Mouse (Mus musculus) inflammation-experienced regulatory T-cells, adult 6 months (primary cell): ENCODE data around the gene Tecpr1. TPM values are rescaled to one million over a fixed set of nuclear protein-coding genes. Genes with fewer than 3 reads are reported as not detected.

Experiments used
- ATAC-seq: one replicate; pipeline ENCODE4 v1.8.0; 2017
- polyA plus RNA-seq, 3 experiments: library from polyadenylated mRNA; unstranded; fragments of 100-300 nt; shearing (Covaris generic); gene quantifications; one replicate each; pipeline ENCODE4 v1.2.1; 2017

The Tecpr1 gene
- polyA plus RNA-seq = 10 to 100 TPM; 74.3 to 93.5 (median 81.1) TPM

DNA sequence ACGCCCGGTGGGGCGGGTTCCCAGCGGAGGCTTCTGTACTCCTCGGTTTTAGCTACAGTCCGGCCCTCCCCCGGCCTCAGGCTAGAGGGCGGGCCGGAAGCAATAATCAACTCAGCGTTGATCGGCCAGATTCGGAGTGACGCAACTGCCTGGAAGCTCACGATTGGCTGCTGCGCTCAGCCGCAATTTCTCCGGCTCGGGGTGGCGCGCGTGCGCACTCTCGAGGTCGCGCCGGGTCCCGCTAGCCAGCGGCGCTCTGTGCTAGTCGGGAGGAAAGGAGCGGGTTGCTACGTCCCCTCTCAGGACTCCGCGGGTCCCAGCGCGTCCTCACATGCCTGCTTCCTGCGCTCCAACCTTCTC is at the start of gene Tecpr1:
Gene Tecpr1 (minus strand): TSS at position 113 of the 360 bp plus-strand sequence.
- peak; percentile 82 for ATAC-seq

DNA sequence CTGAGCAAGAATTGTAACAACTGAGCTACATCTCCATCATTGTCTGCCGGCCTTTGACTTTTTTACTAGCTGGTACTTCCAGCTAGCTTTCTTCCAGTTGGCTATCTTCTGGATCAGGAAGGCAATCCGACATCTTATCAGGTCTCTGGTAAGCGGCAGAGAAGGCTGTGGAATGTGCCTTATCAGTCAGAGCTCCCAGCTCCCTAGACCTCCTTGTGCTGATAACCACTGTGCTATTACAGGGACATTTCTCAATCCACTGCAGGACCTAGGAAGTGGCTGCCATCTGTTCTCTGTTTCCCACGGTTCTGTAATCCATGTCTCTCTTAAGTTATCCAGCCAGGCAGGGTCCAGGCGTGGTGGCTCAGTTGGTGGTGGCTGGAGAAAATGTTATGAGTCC is 48.4 kb upstream of the Tecpr1 start:
- ATAC-seq = no peak

DNA sequence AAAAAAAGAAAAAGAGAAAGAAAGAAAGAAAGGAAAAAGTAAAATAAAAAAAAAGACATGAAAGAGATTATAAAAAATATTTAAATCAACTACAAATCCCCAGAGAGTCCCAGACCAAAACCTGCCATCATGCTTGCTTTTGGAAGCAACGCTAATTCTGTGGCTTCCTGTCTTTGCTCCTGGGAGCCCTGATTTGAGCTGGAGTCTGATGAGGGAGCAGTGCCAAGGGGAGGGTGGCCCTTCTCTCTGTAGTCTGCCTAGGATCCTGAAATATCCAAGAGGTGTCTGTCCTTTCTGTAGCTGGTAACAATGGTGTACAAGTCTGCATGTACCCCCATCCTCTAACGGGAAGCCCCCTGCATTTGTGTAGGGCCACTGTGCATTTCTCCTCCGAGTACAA is 47.7 kb upstream of the Tecpr1 start:
- ATAC-seq = no peak

DNA sequence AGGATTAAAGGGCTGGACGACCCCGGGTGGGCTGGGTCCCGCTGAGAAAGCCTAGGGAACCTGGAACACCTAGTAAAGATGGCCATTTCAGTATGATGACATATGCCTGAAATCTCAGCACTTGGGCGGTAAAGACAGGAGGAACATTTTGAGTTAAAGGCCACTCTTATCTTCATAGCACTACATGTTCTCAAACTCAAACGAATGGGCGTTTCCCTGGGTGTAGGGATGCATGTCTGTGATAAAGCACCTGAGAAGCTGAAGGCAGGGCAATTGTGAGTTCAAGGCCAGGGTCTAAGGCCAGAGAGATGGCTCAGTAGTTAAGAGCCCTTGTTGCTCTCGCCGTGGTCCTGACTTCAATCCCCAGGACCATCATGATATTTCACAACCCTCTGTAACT is 47.0 kb upstream of the Tecpr1 start:
- ATAC-seq = no peak

DNA sequence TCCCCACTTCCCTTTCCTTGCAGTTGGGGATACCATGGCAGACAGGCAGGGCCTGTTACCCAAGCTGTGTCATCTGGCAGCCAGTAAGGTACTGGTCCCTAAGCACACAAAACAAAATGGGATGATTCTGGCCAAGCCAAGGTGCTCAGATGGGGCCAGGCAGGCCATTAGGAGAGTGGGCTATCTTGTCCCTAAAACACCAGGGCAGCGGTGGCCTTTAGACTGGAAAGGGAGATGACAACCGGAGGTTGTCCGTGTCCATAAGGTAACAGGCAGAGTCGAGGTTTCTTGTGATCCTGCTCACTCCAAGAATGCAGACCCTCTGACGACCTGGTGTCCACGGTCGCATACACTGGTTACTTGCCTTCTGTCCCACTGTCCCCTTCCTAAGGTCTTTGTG is 46.5 kb upstream of the Tecpr1 start:
- ATAC-seq = no peak

DNA sequence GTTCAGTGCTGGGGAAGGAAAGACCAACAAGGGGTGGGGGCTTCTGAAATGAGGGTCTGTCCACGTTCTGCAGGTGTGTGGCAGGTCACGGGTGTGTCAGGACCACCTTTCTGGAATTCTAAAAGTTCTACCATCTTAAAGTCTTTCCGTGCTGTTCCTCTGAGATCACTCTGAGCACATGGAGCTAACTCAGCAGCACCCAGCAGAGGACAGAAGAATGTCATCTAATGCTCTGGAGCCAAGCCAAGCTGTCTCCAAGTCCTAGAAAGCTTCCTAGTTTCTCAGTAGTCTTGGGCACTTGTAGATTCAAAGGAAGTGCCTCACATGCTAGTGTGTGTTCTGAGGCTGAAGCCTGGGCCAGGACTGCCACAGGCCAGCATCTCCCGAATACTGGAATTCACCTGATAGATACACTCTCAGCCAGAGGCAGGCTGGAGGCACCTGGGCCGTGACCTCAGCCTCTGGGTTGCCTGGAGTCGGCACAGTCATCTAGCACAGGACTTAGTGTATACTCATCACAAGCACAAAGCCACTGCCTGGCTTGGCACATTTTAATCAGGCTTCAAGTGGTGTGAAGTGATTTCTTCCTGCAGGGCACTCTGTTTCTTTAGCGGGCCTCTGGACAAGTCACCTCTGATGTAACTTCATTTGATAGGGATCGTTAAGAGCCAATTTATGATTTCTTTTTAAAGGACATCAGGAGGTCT is 44.3 kb upstream of the Tecpr1 start:
- no peak for ATAC-seq

DNA sequence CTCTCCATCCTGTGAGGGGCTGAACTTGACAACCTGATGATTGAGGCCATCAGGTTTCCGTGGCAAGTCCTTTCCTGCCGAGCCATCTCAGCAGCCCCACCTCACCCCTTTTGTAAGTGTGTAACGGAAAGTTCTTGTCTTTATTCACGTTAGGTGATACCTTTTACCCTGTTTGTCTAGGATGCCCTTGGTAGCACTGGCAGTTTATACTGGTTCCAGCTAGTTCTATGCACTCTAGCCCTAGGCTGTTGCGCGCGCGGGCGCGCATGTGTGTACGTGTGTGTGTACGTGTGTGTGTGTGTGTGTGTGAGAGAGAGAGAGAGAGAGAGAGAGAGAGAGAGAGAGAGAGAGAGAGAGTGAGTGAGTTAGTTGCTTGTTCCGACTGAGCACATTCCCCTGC is 40.1 kb upstream of the Tecpr1 start:
- no peak for ATAC-seq

DNA sequence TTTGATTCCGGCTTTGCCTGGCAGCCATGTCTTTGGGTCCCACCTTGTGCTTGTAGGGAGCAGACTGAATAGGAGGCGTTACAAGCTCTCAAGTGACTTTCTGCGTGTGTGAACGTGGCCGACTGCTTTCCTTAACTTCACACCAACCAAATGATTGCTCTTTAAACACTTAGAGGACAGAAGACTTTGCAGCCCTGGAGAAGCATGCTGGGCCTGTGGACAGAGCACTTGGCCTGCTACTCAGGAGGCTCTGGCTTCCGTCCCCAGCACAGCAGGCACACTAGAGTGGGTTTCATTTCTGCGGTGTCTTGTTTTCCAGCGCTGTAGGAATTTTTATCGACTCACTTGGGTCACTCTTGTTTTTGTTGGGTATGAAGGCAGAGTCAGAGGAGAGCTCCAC is 39.7 kb upstream of the Tecpr1 start:
- no peak for ATAC-seq

DNA sequence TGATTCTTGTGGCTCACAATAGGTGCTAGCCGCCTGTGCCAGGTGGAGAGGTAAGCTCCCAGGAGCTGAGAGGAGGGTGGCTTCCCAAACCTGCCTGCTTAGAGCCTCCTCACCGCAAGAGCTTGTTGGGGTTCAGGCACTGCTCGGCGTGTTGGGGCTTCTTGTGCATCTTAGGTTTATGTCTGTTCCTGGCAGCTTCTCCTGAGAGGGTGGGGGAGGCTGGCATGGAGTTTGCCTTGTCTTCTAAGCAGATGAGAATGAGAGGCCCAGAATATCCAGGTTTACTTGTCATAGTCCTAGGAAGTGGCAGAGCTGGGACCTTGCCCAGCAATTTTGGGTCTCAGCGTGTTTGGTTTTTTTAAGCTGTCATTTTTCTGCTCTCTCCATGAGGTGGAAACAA is 38.4 kb upstream of the Tecpr1 start:
- no peak for ATAC-seq

DNA sequence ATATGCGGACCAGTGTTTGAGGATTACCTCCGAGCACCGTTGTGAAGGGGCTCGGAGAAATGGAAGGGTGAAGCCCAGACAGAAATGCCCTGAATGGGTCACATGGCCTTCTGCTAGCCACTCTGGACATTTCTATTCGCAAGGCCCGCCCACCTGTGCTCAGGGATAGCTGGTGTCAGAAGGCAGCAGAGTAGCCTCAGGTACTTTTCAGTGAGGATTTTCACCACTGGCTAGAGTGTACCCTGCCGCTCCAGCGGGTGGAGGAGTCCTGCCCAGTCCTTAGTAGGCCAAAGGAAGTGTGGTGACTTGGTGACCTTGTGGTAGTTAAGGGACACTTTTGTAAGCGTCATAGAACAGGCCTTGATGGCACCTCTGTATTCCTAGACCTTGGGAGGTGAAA is 37.9 kb upstream of the Tecpr1 start:
- ATAC-seq = no peak

DNA sequence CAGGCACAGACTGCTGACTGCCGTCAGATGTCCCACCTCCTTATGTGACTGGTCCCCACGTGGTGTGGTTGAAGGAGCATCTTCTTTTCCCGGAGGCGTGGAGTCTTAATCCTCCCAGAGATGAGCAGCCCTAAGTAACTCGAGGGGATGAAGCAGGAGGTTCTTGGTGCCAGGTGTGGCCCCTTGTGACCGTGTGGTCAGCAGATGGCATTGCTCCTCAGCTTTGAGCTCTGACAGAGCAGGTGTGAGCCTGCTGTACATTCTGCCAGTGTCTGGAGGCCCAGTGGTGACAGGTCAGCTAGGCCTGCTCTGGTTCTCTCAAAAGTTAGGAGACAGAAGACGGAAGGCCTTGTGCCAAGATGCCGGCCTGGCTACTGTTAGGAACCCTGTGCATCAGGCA is 37.0 kb upstream of the Tecpr1 start:
- no peak for ATAC-seq

DNA sequence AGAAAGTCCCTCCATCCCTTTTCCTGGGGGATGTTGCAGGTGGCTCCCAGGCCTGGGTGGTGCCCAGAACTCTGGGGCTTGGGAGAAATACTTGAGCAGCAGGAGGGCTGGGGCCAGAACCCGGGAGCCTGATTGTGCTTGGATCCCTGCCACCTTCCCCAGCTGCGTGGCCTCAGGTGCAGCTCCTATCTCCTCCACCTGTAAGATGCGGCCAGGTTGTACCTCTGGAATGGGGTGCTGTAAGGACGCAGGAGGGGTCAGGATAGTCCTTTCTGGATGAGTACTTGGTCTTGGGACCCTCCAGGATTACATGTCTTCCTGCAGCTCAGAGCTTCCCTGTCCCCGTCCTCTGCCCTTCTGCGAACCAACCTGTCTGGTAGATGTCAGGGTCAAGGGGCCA is 35.8 kb upstream of the Tecpr1 start:
- no peak for ATAC-seq

DNA sequence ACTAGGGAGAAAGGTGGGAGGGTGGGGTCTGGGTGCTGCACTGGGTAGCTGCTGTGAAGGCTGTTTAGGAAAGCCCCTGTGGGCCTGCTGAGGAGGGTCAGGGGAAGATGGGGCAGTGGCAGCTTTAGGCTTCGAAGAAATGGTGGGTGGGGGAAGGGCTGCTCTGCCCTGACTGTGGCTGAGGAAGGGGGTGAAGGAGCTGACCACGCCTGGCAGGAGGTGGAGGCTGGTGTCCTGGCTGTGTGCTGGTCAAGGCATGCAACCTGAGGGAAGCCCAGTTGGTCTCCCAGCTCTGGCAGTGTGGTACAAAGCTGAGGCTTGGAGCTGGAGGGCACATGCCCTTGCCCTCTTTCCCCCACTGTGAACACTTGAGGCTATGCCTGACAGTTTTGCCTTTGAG is 35.3 kb upstream of the Tecpr1 start:
- no peak for ATAC-seq

DNA sequence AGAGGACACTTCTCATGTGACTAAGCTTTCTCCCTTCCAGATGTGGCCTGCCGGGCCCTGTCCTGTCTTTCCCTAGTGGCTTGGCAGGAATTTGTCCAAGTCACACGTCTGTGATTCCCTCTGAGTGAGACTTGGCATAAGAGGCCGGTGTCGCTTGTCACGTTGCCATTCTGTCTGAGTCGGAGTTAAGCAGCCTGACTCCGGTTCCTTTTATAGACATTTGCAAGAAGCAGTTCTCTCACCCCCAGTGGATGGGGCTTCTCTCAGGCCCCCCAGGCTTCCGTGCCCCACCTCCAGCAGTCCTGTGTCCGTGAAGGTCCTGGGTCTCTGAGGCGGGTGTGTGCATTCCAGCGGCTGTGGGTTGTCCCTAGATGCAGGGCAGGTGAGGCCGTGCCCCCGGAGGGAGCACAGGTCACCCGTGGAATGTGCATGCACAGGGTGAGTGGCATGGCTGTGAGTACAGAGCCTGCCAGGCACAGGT is 34.8 kb upstream of the Tecpr1 start:
- no peak for ATAC-seq

DNA sequence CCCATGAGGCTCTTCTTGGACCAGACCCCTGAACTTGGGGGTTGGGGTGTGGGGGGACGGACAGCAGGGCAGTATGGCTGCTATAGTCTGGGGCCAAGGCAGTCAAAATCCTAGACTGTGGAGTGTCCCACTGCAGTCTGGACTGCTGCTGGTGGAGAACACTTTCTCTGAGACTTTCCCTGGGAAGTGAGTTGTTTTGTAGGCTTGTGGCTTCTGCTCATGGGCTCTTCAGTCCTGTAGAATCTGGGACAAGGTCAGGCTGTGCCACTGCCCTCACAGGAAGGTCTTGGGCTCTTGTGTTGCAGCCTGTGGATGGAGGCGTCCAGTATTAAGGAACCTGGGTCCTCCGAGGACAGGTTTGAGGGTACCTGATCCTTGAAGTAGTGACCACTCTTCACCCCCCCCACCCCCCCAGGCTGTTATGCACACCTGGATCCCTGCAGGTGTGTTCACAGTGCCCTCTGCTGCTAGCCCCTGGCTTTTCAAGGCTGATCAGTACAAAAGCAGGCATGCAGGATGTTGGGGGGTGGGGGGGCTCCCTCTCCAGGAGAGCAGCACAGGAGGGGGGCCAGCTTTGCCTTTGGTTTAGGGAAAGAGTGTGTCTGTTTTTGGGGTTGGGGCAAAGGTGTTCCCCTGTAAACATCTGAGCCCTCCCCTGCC is 34.2 kb upstream of the Tecpr1 start:
- no peak for ATAC-seq

DNA sequence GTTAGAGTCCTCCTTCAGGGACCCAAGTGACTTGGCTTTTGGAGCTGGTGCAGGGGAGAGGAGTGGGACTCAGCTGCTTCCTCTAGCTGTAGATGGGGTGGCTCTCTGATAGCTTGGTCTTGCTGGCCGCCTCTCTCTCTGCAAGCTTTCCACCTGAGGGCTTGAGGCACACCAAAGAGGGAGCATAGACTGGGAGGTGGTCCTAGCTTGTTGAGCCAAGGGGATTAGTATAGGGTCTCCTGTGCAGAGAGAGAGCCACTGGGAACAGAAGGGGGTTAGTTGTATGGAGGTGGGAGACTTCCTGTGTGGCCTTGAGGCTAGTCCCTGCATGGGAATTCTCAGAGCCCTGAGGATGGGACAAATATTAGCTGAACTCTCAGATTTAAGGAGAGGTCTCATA is 33.5 kb upstream of the Tecpr1 start:
- no peak for ATAC-seq

DNA sequence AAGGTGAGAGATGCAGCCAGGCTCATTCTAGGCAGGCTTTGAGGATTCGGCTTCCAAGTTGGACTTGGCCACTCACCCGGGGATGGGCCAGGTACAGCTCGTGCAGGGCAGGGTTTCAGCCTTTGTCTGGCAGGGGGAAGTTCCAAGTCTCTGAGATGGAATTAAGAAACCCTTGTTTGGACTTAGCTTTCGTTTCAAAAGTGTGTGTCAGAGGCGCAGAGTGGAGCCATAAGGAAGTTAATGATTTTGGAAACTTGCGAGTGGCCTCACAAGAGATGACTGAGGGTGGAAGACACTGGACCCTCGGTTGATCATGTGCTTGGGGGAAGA is 33.1 kb upstream of the Tecpr1 start:
- ATAC-seq = no peak

DNA sequence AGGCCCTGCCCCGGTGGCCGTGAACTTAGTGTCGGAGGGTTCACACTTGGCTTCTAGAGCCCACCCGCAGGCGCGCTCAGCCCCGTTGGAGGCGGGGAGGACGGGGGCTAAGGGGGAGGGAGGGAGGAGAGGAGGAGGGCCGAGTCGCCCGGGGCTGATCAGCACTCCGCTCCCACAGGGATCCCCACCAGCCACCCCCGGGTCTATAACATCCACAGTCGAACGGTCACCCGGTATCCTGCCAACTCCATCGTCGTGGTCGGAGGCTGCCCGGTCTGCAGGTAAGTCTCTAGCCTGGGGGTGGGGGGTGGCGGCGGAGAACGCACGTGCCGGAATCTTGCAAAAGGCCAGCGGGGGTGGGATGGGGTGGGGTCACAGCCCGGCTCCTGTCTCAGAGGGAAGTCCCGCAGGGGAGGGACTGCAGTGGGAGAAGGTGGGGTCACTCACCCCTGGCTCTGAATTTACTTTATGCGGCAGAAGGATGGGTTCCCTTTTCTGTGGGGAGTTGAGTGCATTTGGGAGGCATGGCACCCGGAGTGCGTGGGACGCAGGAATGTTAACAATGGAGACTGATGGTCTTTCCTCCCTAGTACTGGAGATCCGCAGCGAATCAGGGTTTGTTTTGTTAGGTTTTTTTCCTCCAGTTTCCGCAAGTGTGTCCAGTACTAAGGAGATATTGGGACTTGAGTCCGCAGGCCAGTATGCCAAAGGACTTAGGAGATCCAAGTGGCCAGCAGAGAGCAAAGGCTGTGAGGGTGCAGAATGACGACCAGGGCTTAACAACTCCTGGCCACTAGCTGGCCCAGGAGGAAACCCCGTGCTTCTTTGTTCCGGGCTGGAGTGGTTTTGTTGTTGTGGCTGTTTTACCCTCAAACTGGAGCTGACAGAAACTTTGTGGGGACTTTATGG is 32.5 kb upstream of the Tecpr1 start:
- peak; percentile 5 for ATAC-seq

DNA sequence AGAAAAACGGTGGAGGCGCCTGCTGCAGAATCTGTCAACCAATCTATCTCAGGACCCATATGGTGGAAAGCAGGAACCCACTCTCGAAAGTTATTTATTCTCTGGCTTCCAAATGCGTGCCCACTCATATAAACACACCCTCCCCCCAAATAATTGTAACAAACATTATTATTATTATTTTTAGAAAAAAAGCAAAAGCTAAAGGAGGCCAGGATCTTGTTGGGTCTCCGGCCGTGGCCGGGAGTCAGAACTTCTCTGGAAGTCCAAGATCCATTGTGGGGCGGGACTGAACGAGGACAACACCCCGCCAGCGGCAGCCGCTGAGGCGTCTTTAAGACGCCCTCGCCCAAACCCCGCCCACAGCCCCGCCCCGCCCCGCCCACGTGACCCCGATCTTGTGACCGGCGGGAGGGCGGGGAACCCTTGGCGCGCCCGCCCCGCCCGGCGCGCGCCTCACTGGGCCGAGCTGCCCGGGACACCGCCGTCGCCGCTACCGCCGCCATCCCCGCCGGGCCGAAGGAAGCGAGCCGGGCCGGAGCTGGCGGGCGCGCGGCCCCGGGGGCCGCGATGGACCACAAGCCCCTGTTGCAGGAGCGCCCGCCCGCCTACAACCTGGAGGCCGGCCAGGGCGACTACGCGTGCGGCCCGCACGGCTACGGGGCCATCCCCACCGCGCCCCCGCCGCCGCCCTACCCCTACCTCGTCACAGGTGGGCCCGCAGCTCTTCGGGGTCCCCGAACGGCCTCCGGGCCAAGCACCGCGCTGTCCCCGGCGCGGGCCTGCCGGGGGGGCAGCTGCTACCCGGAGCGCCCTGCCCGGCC is 31.6 kb upstream of the Tecpr1 start:
- ATAC-seq = peak; percentile 62

DNA sequence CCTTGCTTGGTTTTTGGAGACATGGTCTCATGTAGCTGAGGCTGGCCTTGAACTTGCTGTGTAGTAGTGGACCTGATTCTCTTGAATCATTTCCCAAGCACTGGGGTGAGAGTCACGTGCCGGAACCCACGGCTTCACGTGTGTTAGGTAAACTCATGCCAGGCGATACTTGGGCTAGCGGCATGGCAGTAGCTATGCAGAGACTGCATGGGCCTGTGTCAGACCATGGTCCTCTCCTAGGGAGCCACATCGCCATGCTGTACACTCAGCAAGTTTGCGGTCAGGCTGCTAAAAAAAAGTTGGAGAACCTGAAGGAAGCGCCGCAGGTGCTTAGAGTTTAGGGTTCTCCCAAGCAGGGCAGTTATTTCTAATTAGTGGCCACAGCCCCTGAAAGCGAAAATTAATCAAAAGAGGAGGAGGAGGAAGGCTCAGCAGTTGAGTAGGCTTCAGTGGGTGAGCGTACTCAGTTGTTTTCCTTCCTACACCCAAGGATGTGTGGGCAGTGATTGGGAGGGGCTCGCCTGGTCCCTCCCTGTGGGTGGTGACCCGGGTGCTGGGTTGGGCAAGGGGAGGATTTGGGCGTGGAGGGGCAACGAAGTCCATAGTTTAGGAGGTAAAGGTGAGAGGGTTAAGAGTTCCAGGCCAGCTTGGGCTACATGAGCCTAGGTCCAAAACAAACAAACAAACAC is 30.9 kb upstream of the Tecpr1 start:
- ATAC-seq = peak; percentile 13

DNA sequence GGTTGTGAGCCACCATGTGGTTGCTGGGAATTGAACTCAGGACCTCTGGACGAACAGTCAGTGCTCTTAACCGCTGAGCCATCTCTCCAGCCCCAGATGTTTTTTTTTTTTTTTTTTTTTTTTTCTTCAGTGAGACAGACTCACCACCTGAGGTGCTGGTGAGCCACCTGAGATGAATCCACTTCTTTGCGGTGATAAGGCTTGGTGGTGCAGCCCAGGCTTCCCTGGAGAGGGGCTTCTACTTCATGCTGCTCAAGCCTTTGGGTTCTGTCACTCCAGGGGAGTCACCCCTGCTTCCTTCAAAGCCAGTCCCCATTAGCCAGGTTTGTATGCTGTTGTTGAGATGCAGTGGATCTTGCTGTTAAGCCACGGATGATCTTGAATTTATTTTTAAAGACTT is 29.8 kb upstream of the Tecpr1 start:
- no peak for ATAC-seq
